Mouse (Mus musculus) heart, adult 2 months (tissue): ENCODE data around the gene Rora.

ENCODE experiments used
- CTCF ChIP-seq: fragments of 200-600 bp; IDR thresholded peaks from 2 replicates; pipeline ENCODE4 v1.8.1; 2022; ENCODE audit warnings: antibody characterized with exemption, mild to moderate bottlenecking, moderate library complexity
- EP300 ChIP-seq: fragments of 200-500 bp; IDR thresholded peaks from 2 replicates; pipeline ENCODE4 v1.6.1; 2011; ENCODE audit warnings: low read depth, low read length, control low read depth; ENCODE audit not compliant: insufficient read depth

DNA sequence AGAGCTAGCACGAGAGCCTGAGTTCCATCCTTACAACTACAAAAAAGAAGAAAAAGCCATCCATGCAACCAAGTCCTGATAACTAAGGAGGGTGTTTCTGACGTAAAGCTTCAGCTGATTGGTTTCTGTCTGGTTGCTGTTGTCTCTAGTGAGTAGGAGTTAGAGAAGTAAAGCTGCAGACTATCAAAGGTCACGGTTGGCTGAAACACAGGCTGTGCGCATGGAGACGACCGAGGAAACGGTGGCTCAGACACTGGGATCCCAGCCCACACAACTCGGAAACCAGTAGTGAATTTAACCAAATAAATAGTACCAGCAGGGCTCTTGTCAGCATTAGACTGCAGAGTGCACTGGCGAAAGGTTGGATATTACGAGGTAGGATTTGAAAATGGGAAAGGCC is 781.6 kb downstream of the Rora start:
- no peak for TF ChIP-seq EP300
- TF ChIP-seq CTCF: no peak
